Mouse (Mus musculus): Measurements from ENCODE around the gene Litaf.
"Not testable (repeated sequence)": the region's sequence is repeated elsewhere in the genome, so short reads cannot be mapped to it uniquely, and the experiment has no call there.

Gene Litaf

GRCm38 (mm10) chr16:10958307-10958706 is 107.7 kb downstream of the Litaf start:
- in situ Hi-C loops (cut with MboI, MseI): not testable (repeated sequence)

DNA sequence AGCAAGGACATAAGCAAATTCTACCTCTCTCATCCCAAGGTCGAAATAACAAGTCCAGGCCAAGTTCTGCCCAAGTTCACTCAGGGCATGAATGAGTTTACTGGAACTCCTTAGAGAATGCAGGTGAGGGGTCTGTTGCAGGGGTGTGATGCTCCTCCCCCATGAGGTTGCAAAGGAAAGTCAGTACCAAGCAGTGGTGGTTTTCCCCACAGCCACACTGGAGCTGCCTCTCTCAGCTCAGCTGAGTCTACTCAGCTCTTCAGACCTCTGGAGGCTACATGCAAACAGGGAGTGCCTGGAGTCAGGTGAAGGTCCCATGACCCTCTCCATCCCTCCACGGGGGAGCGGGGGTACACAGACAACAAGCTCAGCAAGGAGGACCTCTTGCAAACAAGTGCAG is 108.2 kb downstream of the Litaf start:
- in situ Hi-C loops (cut with MboI, MseI): no loop called here

- in situ Hi-C loops (cut with MboI, MseI): no loop called here
Measured at GRCm38 (mm10) chr16:10956938-10957685, 108.8 kb downstream of the Litaf start.

GRCm38 (mm10) chr16:10955078-10955477 is 110.9 kb downstream of the Litaf start:
- in situ Hi-C loops (cut with MboI, MseI): no loop called here

- in situ Hi-C loops (cut with MboI, MseI): no loop called here
Measured at GRCm38 (mm10) chr16:10952881-10953280, 113.1 kb downstream of the Litaf start.

DNA sequence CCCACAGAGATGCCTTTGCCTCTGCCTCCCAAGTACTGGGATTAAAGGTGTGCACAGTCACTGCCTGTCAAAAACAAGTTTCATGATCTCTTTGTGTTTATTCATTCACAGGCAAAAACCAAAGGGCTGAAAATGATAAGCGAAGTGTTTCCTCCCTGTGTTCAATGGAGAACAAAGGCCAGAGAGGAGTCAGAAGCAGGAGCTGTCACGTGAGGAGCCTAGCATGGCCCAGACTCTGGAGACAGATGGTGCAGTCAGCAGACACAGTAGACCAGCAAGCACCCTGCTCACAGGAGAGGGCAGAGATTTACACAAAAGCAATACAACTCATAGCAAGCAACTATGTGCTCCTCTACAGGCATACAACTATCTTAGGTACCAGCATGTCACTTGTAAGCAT is 113.9 kb downstream of the Litaf start:
- in situ Hi-C loops (cut with MboI, MseI): no loop called here

DNA sequence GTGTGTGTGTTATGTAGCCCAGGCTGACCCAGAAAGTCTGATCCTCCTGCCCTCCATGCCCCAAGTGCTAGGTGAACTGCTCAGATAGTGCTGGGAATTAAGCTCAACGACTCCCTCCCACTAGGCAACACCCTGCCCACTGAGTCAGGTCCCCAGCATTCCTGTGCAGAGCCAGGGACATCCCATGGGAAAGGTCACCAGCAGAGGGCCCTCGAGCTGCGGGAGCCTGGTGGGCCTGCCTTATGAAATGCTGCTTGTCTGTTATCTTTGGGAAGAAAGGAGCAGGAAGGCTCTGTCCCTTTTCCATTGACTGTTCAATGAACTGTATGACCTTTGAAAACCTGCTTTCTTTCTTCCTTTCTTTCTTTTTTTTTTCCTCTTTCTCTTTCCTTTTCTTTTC is 114.4 kb downstream of the Litaf start:
- in situ Hi-C loops (cut with MboI, MseI): no loop called here

DNA sequence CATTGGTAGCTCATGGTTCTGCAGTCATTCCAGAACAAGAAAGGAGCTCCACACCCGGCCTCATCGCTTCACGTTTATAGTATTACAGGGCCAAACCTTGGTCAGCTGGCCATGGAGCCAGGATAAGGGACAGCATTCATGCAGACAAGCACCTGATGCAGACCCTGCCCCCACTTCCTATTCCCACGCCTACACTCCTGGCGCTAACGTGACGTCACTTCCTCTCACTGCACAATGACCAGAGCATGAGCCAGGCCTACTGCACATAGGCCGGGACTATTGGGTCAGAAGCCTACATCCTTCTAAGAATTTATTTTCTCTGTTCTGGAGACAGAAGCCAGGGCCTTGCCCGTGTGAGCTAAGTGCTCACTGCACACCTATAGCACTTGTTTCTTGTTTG is 115.4 kb downstream of the Litaf start:
- in situ Hi-C loops (cut with MboI, MseI): no loop called here

- in situ Hi-C loops (cut with MboI, MseI): no loop called here
Measured at GRCm38 (mm10) chr16:10947724-10948123, 118.2 kb downstream of the Litaf start.

GRCm38 (mm10) chr16:10945381-10946127 is 120.4 kb downstream of the Litaf start:
- in situ Hi-C loops (cut with MboI, MseI): no loop called here

GRCm38 (mm10) chr16:10944545-10944944 is 121.4 kb downstream of the Litaf start:
- in situ Hi-C loops (cut with MboI, MseI): no loop called here

GRCm38 (mm10) chr16:10943257-10943656 is 122.7 kb downstream of the Litaf start:
- in situ Hi-C loops (cut with MboI, MseI): no loop called here

GRCm38 (mm10) chr16:10940661-10941060 is 125.3 kb downstream of the Litaf start:
- in situ Hi-C loops (cut with MboI, MseI): no loop called here

DNA sequence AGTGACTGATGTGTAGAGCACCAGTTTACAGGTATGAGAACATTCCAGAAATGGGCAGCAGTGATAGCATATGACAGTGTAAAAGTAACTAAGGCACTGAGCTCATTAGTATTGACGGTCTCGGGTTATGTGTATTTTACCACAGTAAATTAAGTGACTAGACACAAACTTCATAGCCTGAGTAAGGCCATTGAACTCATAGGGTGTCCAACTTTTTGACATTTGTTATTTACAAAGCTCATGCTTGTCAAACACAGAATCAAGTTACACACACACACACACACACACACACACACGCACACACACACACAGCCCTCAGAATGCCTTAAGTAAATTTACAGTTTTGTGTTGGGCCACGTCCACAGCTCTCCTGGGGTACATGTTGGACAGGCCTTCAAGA is 126.0 kb downstream of the Litaf start:
- in situ Hi-C loops (cut with MboI, MseI): no loop called here

- in situ Hi-C loops (cut with MboI, MseI): no loop called here
Measured at GRCm38 (mm10) chr16:10937497-10937896, 128.5 kb downstream of the Litaf start.

DNA sequence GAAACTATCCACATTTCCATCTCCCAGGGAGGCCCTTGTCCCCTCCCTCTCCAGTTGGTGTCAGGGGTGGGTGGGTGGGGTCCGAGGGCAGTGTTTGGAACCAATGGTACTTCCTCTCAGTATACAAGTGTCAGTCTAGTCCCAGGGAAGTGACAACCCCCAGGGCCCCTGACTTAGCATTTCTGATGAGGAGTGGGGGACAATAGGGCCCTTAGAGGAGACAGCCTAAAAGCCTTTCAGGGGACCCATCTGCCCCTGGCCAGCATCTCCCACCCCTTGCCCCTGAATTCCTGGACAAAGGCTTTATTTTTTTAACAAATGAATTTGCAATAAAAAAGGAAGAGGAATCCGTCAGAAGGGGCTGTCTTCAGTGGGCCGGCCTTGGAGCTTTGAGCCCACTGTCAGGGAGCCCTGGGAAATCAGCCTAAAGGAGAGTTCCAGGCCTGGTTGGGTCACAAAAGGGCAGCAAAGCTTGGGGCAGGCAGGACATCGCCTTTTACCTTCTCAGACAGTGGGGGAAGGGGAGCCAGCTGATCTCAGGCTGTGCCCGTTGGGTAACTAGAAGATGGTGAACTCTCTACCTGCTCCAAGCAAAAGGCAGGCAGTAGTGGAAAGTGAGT is 129.1 kb downstream of the Litaf start:
- in situ Hi-C loops (cut with MboI, MseI): no loop called here

GRCm38 (mm10) chr16:10934047-10934446 is 131.9 kb downstream of the Litaf start:
- in situ Hi-C loops (cut with MboI, MseI): no loop called here

GRCm38 (mm10) chr16:10933372-10933771 is 132.6 kb downstream of the Litaf start:
- in situ Hi-C loops (cut with MboI, MseI): no loop called here

DNA sequence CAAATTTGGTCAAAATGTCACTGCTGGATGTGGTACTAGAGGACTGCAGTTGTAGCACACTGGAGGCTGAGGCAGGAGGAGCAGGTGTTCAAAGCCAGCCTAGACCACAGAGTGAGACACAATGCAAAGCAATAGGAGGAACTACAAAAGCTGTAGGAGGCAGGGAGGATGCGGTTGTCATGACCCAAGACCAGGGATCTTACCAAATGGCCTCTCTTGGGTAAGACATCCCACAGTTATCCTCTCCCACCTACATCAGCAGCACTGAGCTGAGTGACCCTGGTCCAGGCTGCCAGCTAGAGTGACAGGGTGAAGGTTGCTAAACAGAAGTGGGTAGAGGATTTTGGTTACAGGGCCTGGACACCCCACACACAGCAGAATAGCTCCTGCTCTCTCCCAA is 138.9 kb downstream of the Litaf start:
- in situ Hi-C loops (cut with MboI, MseI): no loop called here

DNA sequence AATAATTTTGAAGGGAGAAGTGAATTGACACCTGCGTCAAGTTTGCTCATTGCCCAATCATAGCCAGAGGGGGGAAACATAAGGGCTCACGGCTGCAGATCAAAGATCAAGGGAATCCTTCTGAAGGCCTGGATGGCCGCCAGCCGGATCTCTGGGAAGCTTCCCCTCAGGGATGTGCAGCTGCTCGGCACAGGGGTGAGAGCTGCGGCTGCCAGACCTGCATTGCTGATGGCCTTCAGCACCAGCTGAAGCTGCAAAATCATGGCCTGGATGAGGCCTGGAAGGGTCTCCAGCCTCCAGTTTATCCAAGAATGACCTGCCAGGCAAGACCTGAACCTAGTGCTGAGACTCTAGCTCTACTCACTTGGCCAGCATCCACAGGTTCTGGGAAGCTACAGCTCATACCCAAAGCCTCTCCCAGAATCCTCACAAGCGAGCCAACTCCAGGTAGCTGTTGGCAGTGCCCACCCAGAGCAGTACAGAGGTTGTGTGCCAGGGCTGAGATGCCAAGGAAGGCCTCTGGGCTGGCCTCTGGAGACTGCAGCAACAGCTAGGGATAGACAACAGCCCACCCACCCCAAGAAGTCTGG is 140.3 kb downstream of the Litaf start:
- in situ Hi-C loops (cut with MboI, MseI): no loop called here

DNA sequence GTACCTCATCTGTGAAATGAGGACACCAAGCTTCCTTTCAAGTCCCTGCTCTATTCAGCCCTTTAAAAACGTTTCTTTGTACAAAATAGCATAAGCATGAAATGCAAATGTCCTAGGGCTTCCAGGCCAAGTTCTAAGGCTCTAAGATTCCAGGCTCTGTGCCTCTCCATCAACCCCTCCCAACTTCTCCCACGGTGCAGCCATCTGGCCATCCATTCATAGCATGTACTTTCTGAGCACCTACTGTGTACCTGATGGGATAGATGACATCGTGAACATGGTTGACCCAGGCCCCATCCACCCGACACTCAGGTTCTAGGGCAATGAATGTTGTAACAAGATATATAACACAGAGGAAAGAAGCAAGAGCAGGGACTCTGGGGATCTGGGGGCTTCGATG is 142.4 kb downstream of the Litaf start:
- in situ Hi-C loops (cut with MboI, MseI): no loop called here

GRCm38 (mm10) chr16:10919856-10920255 is 146.1 kb downstream of the Litaf start:
- in situ Hi-C loops (cut with MboI, MseI): no loop called here

All from regulatory T cell (primary cell).